Mouse (Mus musculus): ENCODE measurements at regions not wholly inside any gene's neighbourhood (a gene's known extent, or its start where the extent isn't known, plus 50 kb on each side); places are given as distances from the start of the nearest gene placed in this dataset.

- no peak for TF ChIP-seq EP300 (IDR thresholded peaks at IDR 0.05; ENCODE audit: low read depth)
- no peak for TF ChIP-seq CTCF (IDR thresholded peaks at IDR 0.05; ENCODE audit: low read depth)
- DNase-seq (ENCODE audit: low read depth in 3 of 3, low spot score in 3 of 3) (no peak), ATAC-seq (ENCODE audit: insufficient read depth) (no peak)
- Histone ChIP-seq H3K9me3 (ENCODE audit: control insufficient read depth, low read length) (no peaks in the 10 kb centered on the region), H3K27me3 (ENCODE audit: control insufficient read depth, insufficient read depth, low read length) (no peaks in the 10 kb centered on the region), H3K9ac (replicated peaks) (no peak overlapping the region), H3K4me1 (replicated peaks; ENCODE audit: control insufficient read depth in 2 of 2, insufficient read depth in 2 of 2, low read length in 1 of 2) (no peaks in the 10 kb centered on the region), H3K4me3 (ENCODE audit: insufficient read depth in 1 of 2, low read depth in 2 of 2, low read length in 2 of 2) (no peak overlapping the region), H3K27ac (no peak overlapping the region), H3K4me2 (ENCODE audit: low read depth) (no peak overlapping the region), H3K36me3 (replicated peaks; ENCODE audit: control insufficient read depth, insufficient read depth, low read depth) (no peaks in the 10 kb centered on the region)
- 62% methylated on average over 7 of the region's 7 CpGs for WGBS (ENCODE audit: insufficient replicate concordance)
Observed at GRCm38 (mm10) chr16:90598727-90599126, 128.5 kb downstream of the Mis18a start.

- Histone ChIP-seq H3K27ac (no peak overlapping the region), H3K4me1 (replicated peaks; ENCODE audit: control insufficient read depth in 2 of 2, insufficient read depth in 2 of 2, low read length in 1 of 2) (no peaks in the 10 kb centered on the region), H3K27me3 (ENCODE audit: control insufficient read depth, insufficient read depth, low read length) (no peaks in the 10 kb centered on the region), H3K36me3 (replicated peaks; ENCODE audit: control insufficient read depth, insufficient read depth, low read depth) (no peaks in the 10 kb centered on the region), H3K9me3 (ENCODE audit: control insufficient read depth, low read length) (no peaks in the 10 kb centered on the region), H3K4me3 (ENCODE audit: insufficient read depth in 1 of 2, low read depth in 2 of 2, low read length in 2 of 2) (no peak overlapping the region), H3K9ac (replicated peaks) (no peak overlapping the region), H3K4me2 (ENCODE audit: low read depth) (no peak overlapping the region)
- ATAC-seq (ENCODE audit: insufficient read depth) (no peak), DNase-seq (ENCODE audit: low read depth in 3 of 3, low spot score in 3 of 3) (no peak)
- WGBS (ENCODE audit: insufficient replicate concordance) = 54% methylated on average over 6 of the region's 6 CpGs
- TF ChIP-seq CTCF (IDR thresholded peaks at IDR 0.05; ENCODE audit: low read depth) (no peak), EP300 (IDR thresholded peaks at IDR 0.05; ENCODE audit: low read depth) (no peak)
Observed at GRCm38 (mm10) chr16:90592721-90593481, 134.3 kb downstream of the Mis18a start.

GRCm38 (mm10) chr16:90585171-90585570 lies 142.0 kb downstream of the Mis18a start:
- 62% methylated on average over 7 of the region's 7 CpGs for WGBS (ENCODE audit: insufficient replicate concordance)
- no peak overlapping the region for H3K4me3 ChIP-seq (ENCODE audit: insufficient read depth in 1 of 2, low read depth in 2 of 2, low read length in 2 of 2)
- DNase-seq (ENCODE audit: low read depth in 3 of 3, low spot score in 3 of 3) = no peak
- no peaks in the 10 kb centered on the region for H3K27me3 ChIP-seq (ENCODE audit: control insufficient read depth, insufficient read depth, low read length)
- ATAC-seq (ENCODE audit: insufficient read depth) = no peak
- H3K4me2 ChIP-seq (ENCODE audit: low read depth) = no peak overlapping the region
- H3K9me3 ChIP-seq (ENCODE audit: control insufficient read depth, low read length) = no peaks in the 10 kb centered on the region; the same call in 1 of the 2 replicates
- no peak overlapping the region for H3K9ac ChIP-seq (replicated peaks)
- no peak overlapping the region for H3K27ac ChIP-seq
- TF ChIP-seq EP300 (IDR thresholded peaks at IDR 0.05; ENCODE audit: low read depth) = no peak
- TF ChIP-seq CTCF (IDR thresholded peaks at IDR 0.05; ENCODE audit: low read depth) = no peak
- no peaks in the 10 kb centered on the region for H3K4me1 ChIP-seq (replicated peaks; ENCODE audit: control insufficient read depth in 2 of 2, insufficient read depth in 2 of 2, low read length in 1 of 2)
- H3K36me3 ChIP-seq (replicated peaks; ENCODE audit: control insufficient read depth, insufficient read depth, low read depth) = no peaks in the 10 kb centered on the region

- no peak for DNase-seq (ENCODE audit: low read depth in 3 of 3, low spot score in 3 of 3)
- 46% methylated on average over 8 of the region's 8 CpGs for WGBS (ENCODE audit: insufficient replicate concordance)
- no peaks in the 10 kb centered on the region for H3K36me3 ChIP-seq (replicated peaks; ENCODE audit: control insufficient read depth, insufficient read depth, low read depth)
Observed at GRCm38 (mm10) chr16:90580411-90580810, 146.8 kb downstream of the Mis18a start.

GRCm38 (mm10) chr16:90571107-90571506 lies 156.1 kb downstream of the Mis18a start:
- ATAC-seq (ENCODE audit: insufficient read depth) (no peak), DNase-seq (ENCODE audit: low read depth in 3 of 3, low spot score in 3 of 3) (no peak)
- no peaks in the 10 kb centered on the region for H3K9me3 ChIP-seq (ENCODE audit: control insufficient read depth, low read length)
- H3K9ac ChIP-seq (replicated peaks) = no peak overlapping the region
- H3K27ac ChIP-seq = no peak overlapping the region
- TF ChIP-seq CTCF (IDR thresholded peaks at IDR 0.05; ENCODE audit: low read depth) (no peak), EP300 (IDR thresholded peaks at IDR 0.05; ENCODE audit: low read depth) (no peak)
- no peaks in the 10 kb centered on the region for H3K27me3 ChIP-seq (ENCODE audit: control insufficient read depth, insufficient read depth, low read length)
- H3K36me3 ChIP-seq (replicated peaks; ENCODE audit: control insufficient read depth, insufficient read depth, low read depth) = no peaks in the 10 kb centered on the region
- H3K4me2 ChIP-seq (ENCODE audit: low read depth) = no peak overlapping the region
- no peaks in the 10 kb centered on the region for H3K4me1 ChIP-seq (replicated peaks; ENCODE audit: control insufficient read depth in 2 of 2, insufficient read depth in 2 of 2, low read length in 1 of 2)
- H3K4me3 ChIP-seq (ENCODE audit: insufficient read depth in 1 of 2, low read depth in 2 of 2, low read length in 2 of 2) = no peak overlapping the region

More at GRCm38 (mm10) chr16:90580411-90580810, 146.8 kb downstream of the Mis18a start:
- Histone ChIP-seq H3K9ac (replicated peaks) (no peak overlapping the region), H3K9me3 (ENCODE audit: control insufficient read depth, low read length) (no peaks in the 10 kb centered on the region), H3K27me3 (ENCODE audit: control insufficient read depth, insufficient read depth, low read length) (no peaks in the 10 kb centered on the region), H3K4me3 (ENCODE audit: insufficient read depth in 1 of 2, low read depth in 2 of 2, low read length in 2 of 2) (no peak overlapping the region), H3K27ac (no peak overlapping the region), H3K4me2 (ENCODE audit: low read depth) (no peak overlapping the region), H3K4me1 (replicated peaks; ENCODE audit: control insufficient read depth in 2 of 2, insufficient read depth in 2 of 2, low read length in 1 of 2) (no peaks in the 10 kb centered on the region)
- no peak for ATAC-seq (ENCODE audit: insufficient read depth)
- no peak for TF ChIP-seq CTCF (IDR thresholded peaks at IDR 0.05; ENCODE audit: low read depth)
- TF ChIP-seq EP300 (IDR thresholded peaks at IDR 0.05; ENCODE audit: low read depth) = no peak
